Mouse (Mus musculus): ENCODE measurements at regions not wholly inside any gene's neighbourhood (a gene's known extent, or its start where the extent isn't known, plus 50 kb on each side); places are given as distances from the start of the nearest gene placed in this dataset.

DNA sequence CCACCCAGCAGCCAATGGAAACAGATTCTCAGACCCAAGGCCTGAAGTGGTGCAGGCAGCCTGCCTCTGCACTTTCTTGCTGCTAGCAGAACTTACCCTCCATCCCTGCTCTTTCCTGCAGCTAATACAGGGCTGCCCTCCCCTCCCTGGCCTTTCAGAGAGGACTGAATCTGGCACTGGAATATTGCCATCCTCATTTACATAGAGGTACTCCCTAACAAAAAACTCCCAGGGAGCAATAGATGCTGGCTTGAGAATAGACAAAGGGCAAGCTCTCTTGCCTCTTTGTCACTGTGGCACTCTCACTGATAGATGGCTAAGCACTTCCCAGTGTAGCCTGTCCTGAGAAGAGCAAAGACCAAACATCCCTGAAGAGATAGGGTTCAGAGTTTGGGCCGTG, 1088.0 kb downstream of the D3Ertd751e start:
- TF ChIP-seq CTCF (IDR thresholded peaks at IDR 0.05; ENCODE audit: borderline replicate concordance, insufficient read depth, low read length) = no peak
- no peak for TF ChIP-seq POLR2A (IDR thresholded peaks at IDR 0.05; ENCODE audit: low read depth, low read length)
